Mouse (Mus musculus): ENCODE results near the gene Naa50. TPM values are rescaled to one million over a fixed set of nuclear protein-coding genes. Genes with fewer than 3 reads are reported as not detected.

Gene Naa50
- polyA plus RNA-seq, 1 experiment from 2014 or later = 92.1 TPM

DNA sequence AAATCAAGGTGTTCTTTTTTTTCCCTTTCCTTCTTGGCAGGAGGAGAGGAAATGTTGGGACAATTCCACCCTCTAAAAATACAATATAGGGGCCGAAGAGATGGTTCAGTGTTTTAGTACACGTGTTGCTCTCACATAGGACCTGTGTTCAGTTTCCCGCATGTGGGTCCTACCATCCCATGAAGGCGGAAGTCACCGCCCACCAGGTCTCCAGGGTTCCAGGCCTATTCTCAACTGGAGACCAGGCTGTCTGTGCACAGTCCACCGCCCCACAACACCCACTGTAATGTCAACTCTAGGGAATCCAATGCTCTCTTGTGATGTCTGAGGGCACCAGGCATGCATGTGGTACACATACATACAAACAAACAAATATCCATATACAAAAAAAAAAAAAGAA lies 17.5 kb upstream of the Naa50 start:
- WGBS = 88% methylated on average over 6 of the region's 6 CpGs
- Histone ChIP-seq H3K4me1 (ENCODE audit: control insufficient read depth, insufficient read depth, low read length) (no peaks in the 10 kb centered on the region; the same call in 1 of the 2 replicates), H3K4me3 (ENCODE audit: low read depth, low read length) (no peak overlapping the region), H3K27ac (replicated peaks; ENCODE audit: low read depth, low read length) (no peak overlapping the region), H3K36me3 (ENCODE audit: control insufficient read depth, insufficient read depth, low read length) (no peaks in the 10 kb centered on the region), H3K9ac (ENCODE audit: low read depth, low read length) (no peak overlapping the region), H3K4me2 (ENCODE audit: low read depth, low read length) (no peak overlapping the region), H3K27me3 (replicated peaks; ENCODE audit: control insufficient read depth, insufficient read depth, low read length) (no peaks in the 10 kb centered on the region), H3K9me3 (ENCODE audit: control insufficient read depth, low read length) (no peaks in the 10 kb centered on the region)
- ATAC-seq (ENCODE audit: low read depth) (no peak), DNase-seq (ENCODE audit: low spot score) (no peak)

DNA sequence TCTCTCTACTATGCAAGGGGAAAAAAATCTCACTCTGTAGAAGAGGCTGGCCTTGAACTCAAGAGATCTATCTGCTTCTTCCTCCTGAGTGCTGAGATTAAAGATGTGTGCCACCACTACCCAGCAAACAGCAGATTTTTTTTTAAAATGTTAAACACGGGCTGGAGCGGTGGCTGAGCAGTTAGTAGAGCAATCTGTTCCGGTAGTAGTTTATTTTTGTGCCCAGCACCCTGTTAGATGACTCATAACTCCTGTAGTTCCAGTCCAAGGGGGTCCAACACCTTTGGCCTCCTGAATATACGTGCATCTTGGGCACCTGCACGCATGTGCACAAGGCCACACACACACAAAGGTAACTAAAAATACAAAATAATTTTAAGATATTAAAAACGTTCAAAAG lies 17.1 kb upstream of the Naa50 start:
- ATAC-seq (ENCODE audit: low read depth) (no peak), DNase-seq (ENCODE audit: low spot score) (no peak)
- H3K4me3 ChIP-seq (ENCODE audit: low read depth, low read length) = no peak overlapping the region
- no peak overlapping the region for H3K9ac ChIP-seq (ENCODE audit: low read depth, low read length)
- 89% methylated on average over 6 of the region's 6 CpGs for WGBS
- H3K4me2 ChIP-seq (ENCODE audit: low read depth, low read length) = no peak overlapping the region
- no peaks in the 10 kb centered on the region for H3K36me3 ChIP-seq (ENCODE audit: control insufficient read depth, insufficient read depth, low read length)
- no peak overlapping the region for H3K27ac ChIP-seq (replicated peaks; ENCODE audit: low read depth, low read length)
- no peaks in the 10 kb centered on the region for H3K27me3 ChIP-seq (replicated peaks; ENCODE audit: control insufficient read depth, insufficient read depth, low read length)
- no peaks in the 10 kb centered on the region for H3K9me3 ChIP-seq (ENCODE audit: control insufficient read depth, low read length)
- no peaks in the 10 kb centered on the region; the same call in 1 of the 2 replicates for H3K4me1 ChIP-seq (ENCODE audit: control insufficient read depth, insufficient read depth, low read length)

GRCm38 (mm10) chr16:44122982-44123725 lies 16.5 kb upstream of the Naa50 start:
- Histone ChIP-seq H3K4me2 (ENCODE audit: low read depth, low read length) (no peak overlapping the region), H3K9me3 (ENCODE audit: control insufficient read depth, low read length) (no peaks in the 10 kb centered on the region), H3K27ac (replicated peaks; ENCODE audit: low read depth, low read length) (no peak overlapping the region), H3K4me3 (ENCODE audit: low read depth, low read length) (no peak overlapping the region), H3K36me3 (ENCODE audit: control insufficient read depth, insufficient read depth, low read length) (no peaks in the 10 kb centered on the region), H3K27me3 (replicated peaks; ENCODE audit: control insufficient read depth, insufficient read depth, low read length) (no peaks in the 10 kb centered on the region), H3K4me1 (ENCODE audit: control insufficient read depth, insufficient read depth, low read length) (no peaks in the 10 kb centered on the region; the same call in 1 of the 2 replicates), H3K9ac (ENCODE audit: low read depth, low read length) (no peak overlapping the region)
- no peak for ATAC-seq (ENCODE audit: low read depth)
- DNase-seq (ENCODE audit: low spot score) = peak; percentile 16
- 79% methylated on average over 7 of the region's 7 CpGs for WGBS

- 71% methylated on average over 2 of the region's 2 CpGs for WGBS
These were observed 15.8 kb upstream of the Naa50 start for GRCm38 (mm10) chr16:44123786-44124185.

GRCm38 (mm10) chr16:44124713-44125112 lies 14.9 kb upstream of the Naa50 start:
- WGBS = 71% methylated on average over 1 of the region's 1 CpGs
- DNase-seq (ENCODE audit: low spot score) = no peak

More at GRCm38 (mm10) chr16:44123786-44124185, 15.8 kb upstream of the Naa50 start:
- DNase-seq (ENCODE audit: low spot score) (no peak), ATAC-seq (ENCODE audit: low read depth) (no peak)
- no peak overlapping the region for H3K4me3 ChIP-seq (ENCODE audit: low read depth, low read length)
- no peaks in the 10 kb centered on the region for H3K36me3 ChIP-seq (ENCODE audit: control insufficient read depth, insufficient read depth, low read length)
- H3K9ac ChIP-seq (ENCODE audit: low read depth, low read length) = no peak overlapping the region
- no peak overlapping the region for H3K4me2 ChIP-seq (ENCODE audit: low read depth, low read length)
- no peaks in the 10 kb centered on the region for H3K27me3 ChIP-seq (replicated peaks; ENCODE audit: control insufficient read depth, insufficient read depth, low read length)
- H3K4me1 ChIP-seq (ENCODE audit: control insufficient read depth, insufficient read depth, low read length) = no peaks in the 10 kb centered on the region; the same call in 1 of the 2 replicates
- no peak overlapping the region for H3K27ac ChIP-seq (replicated peaks; ENCODE audit: low read depth, low read length)
- no peaks in the 10 kb centered on the region for H3K9me3 ChIP-seq (ENCODE audit: control insufficient read depth, low read length)

GRCm38 (mm10) chr16:44125436-44125835 lies 14.2 kb upstream of the Naa50 start:
- Histone ChIP-seq H3K36me3 (ENCODE audit: control insufficient read depth, insufficient read depth, low read length) (no peaks in the 10 kb centered on the region), H3K9ac (ENCODE audit: low read depth, low read length) (no peak overlapping the region), H3K27me3 (replicated peaks; ENCODE audit: control insufficient read depth, insufficient read depth, low read length) (no peaks in the 10 kb centered on the region), H3K4me3 (ENCODE audit: low read depth, low read length) (no peak overlapping the region), H3K9me3 (ENCODE audit: control insufficient read depth, low read length) (no peaks in the 10 kb centered on the region), H3K27ac (replicated peaks; ENCODE audit: low read depth, low read length) (no peak overlapping the region), H3K4me2 (ENCODE audit: low read depth, low read length) (no peak overlapping the region), H3K4me1 (ENCODE audit: control insufficient read depth, insufficient read depth, low read length) (no peaks in the 10 kb centered on the region; the same call in 1 of the 2 replicates)
- 83% methylated on average over 2 of the region's 2 CpGs for WGBS
- no peak for ATAC-seq (ENCODE audit: low read depth)
- no peak for DNase-seq (ENCODE audit: low spot score)

More at GRCm38 (mm10) chr16:44124713-44125112, 14.9 kb upstream of the Naa50 start:
- H3K9me3 ChIP-seq (ENCODE audit: control insufficient read depth, low read length) = no peaks in the 10 kb centered on the region
- H3K4me3 ChIP-seq (ENCODE audit: low read depth, low read length) = no peak overlapping the region
- H3K4me1 ChIP-seq (ENCODE audit: control insufficient read depth, insufficient read depth, low read length) = no peaks in the 10 kb centered on the region; the same call in 1 of the 2 replicates
- no peak overlapping the region for H3K9ac ChIP-seq (ENCODE audit: low read depth, low read length)
- H3K27ac ChIP-seq (replicated peaks; ENCODE audit: low read depth, low read length) = no peak overlapping the region
- no peaks in the 10 kb centered on the region for H3K36me3 ChIP-seq (ENCODE audit: control insufficient read depth, insufficient read depth, low read length)
- ATAC-seq (ENCODE audit: low read depth) = no peak
- H3K4me2 ChIP-seq (ENCODE audit: low read depth, low read length) = no peak overlapping the region
- no peaks in the 10 kb centered on the region for H3K27me3 ChIP-seq (replicated peaks; ENCODE audit: control insufficient read depth, insufficient read depth, low read length)

DNA sequence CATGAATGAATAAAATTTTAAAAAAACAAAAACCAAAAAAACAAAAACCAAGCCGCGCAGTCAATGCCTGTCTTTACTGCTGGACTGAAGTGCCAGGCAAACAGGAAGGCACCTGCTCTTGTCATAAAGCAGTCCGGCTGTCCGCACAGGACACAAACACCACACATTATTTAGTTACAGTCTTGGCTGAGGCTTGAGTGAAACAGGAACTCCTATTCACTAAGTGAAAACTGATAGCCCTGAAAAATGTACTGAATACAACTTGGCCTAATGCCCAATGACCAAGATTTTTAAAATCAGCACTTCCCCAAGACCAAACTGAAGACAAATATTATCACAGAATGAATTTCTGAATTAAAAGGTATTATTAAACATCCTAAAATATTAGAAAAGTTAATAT lies 13.2 kb upstream of the Naa50 start:
- peak; percentile 87 for DNase-seq (ENCODE audit: low spot score)
- 58% methylated on average over 4 of the region's 4 CpGs for WGBS
- no peaks in the 10 kb centered on the region for H3K27me3 ChIP-seq (replicated peaks; ENCODE audit: control insufficient read depth, insufficient read depth, low read length)
- no peaks in the 10 kb centered on the region; the same call in 1 of the 2 replicates for H3K4me1 ChIP-seq (ENCODE audit: control insufficient read depth, insufficient read depth, low read length)
- H3K27ac ChIP-seq (replicated peaks; ENCODE audit: low read depth, low read length) = 0 out of 2 replicates have a peak overlapping the region, but pooled peaks have one; percentile 24
- H3K4me2 ChIP-seq (ENCODE audit: low read depth, low read length) = no peak overlapping the region
- H3K9me3 ChIP-seq (ENCODE audit: control insufficient read depth, low read length) = no peaks in the 10 kb centered on the region
- H3K4me3 ChIP-seq (ENCODE audit: low read depth, low read length) = no peak overlapping the region
- no peaks in the 10 kb centered on the region for H3K36me3 ChIP-seq (ENCODE audit: control insufficient read depth, insufficient read depth, low read length)
- ATAC-seq (ENCODE audit: low read depth) = peak; percentile 89
- no peak overlapping the region for H3K9ac ChIP-seq (ENCODE audit: low read depth, low read length)

DNA sequence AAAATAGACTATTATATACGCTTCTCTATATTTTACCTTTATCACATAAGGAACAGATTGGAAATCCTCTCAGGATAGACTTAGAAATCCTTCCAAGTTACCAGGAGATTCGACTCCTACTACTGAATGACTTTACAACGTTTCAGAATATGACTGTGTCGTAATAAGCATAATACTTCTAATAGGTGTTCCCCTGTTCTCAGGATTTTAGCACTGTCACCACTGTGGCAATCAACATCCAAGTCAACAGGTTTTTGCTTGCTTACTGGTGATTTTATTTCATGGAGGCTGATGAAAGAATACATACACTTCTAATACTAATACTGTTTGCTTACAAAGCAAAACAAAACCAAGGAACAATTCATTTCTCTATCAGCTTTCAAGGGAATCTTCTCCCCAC lies 7.3 kb upstream of the Naa50 start:
- H3K9me3 ChIP-seq (ENCODE audit: control insufficient read depth, low read length) = no peaks in the 10 kb centered on the region
- no peak for DNase-seq (ENCODE audit: low spot score)
- no peak for ATAC-seq (ENCODE audit: low read depth)
- no peak overlapping the region for H3K9ac ChIP-seq (ENCODE audit: low read depth, low read length)
- no peak overlapping the region for H3K4me2 ChIP-seq (ENCODE audit: low read depth, low read length)
- no peak overlapping the region for H3K27ac ChIP-seq (replicated peaks; ENCODE audit: low read depth, low read length)
- no peak overlapping the region for H3K4me3 ChIP-seq (ENCODE audit: low read depth, low read length)
- no peaks in the 10 kb centered on the region for H3K36me3 ChIP-seq (ENCODE audit: control insufficient read depth, insufficient read depth, low read length)
- H3K27me3 ChIP-seq (replicated peaks; ENCODE audit: control insufficient read depth, insufficient read depth, low read length) = no peaks in the 10 kb centered on the region
- no peaks in the 10 kb centered on the region for H3K4me1 ChIP-seq (ENCODE audit: control insufficient read depth, insufficient read depth, low read length)
- WGBS = 81% methylated on average over 4 of the region's 4 CpGs

DNA sequence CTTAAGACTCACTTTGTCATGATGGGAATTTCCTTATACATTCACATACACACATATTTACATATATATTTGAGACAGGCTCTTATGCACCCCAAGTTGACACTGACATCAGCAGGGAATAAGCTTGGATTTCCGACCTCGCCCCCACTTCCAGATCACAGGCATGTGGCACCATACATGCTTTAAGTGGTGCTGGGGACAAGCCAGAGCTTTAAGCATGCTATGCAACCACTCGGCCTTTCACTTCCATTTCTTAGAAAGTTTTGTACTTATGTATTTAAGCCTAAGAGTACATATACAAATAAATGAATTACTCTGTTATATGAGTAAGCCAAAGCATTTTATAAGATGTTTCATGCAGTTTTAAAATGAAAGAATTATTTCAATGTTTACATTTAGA lies 6.4 kb upstream of the Naa50 start:
- H3K4me2 ChIP-seq (ENCODE audit: low read depth, low read length) = no peak overlapping the region
- ATAC-seq (ENCODE audit: low read depth) (no peak), DNase-seq (ENCODE audit: low spot score) (no peak)
- H3K9me3 ChIP-seq (ENCODE audit: control insufficient read depth, low read length) = no peaks in the 10 kb centered on the region
- no peak overlapping the region for H3K27ac ChIP-seq (replicated peaks; ENCODE audit: low read depth, low read length)
- peaks cover 4% of the 10 kb centered on the region for H3K4me1 ChIP-seq (ENCODE audit: control insufficient read depth, insufficient read depth, low read length)
- H3K36me3 ChIP-seq (ENCODE audit: control insufficient read depth, insufficient read depth, low read length) = no peaks in the 10 kb centered on the region
- WGBS = 86% methylated on average over 3 of the region's 3 CpGs
- no peak overlapping the region for H3K4me3 ChIP-seq (ENCODE audit: low read depth, low read length)
- no peak overlapping the region for H3K9ac ChIP-seq (ENCODE audit: low read depth, low read length)
- H3K27me3 ChIP-seq (replicated peaks; ENCODE audit: control insufficient read depth, insufficient read depth, low read length) = no peaks in the 10 kb centered on the region

Measured in embryonic facial prominence, embryonic 14.5 days (tissue).